Mouse (Mus musculus): ENCODE measurements around the gene Il3. TPM values are rescaled to one million over a fixed set of nuclear protein-coding genes. Genes with fewer than 3 reads are reported as not detected.

The Il3 gene
- not detected for polyA plus RNA-seq (2012; fragmentation: generic; extraction: Trizol)

GRCm38 (mm10) chr11:54267177-54267576 is at the start of gene Il3:
Gene Il3, minus strand, starts transcription at chr11:54267277.

DNA sequence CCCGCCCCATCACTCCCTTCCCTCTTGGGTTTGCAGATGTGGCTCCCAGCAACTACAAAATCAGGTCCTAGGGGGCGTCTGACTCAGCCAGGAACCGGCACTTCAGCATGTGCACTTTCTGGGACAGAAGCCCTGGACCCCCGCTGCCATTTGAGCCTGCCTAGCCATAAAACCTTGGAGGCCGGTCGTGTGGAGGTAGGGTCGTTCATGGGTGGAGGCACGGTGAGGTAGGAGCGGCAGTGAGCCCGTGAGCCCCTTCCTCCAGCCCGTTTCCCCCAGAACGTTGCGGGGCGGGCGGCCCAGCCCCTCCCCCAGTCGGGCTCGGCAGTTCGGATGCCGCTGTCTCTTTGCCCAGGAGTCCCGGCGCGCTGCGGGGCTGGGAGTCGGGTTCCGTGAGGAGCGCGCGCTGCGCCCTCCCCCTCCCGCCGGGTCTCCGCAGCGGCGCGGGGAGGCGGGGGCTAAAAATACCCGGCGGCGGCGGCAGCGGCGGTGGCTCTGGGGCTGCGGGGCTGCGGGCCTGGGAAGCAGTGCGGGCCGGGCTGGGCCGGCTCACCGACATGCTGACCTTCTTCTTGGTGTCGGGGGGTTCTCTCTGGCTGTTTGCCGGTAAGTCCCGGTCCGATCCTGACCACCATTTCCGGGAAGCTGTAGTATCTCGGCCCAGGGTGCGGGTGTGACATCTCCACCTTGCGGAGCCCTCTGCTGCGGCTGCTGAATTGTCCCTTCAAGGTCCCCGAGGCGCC is 36.8 kb upstream of the Il3 start, which contains the start of gene Acsl6:
Acsl6 (plus strand) TSS at position 71 of the 743 bp plus-strand sequence.

GRCm38 (mm10) chr11:54248940-54249717 is 17.9 kb downstream of the Il3 start, which contains the start of gene Csf2:
Gene Csf2, minus strand, starts transcription at chr11:54249667.

Other genes starting within 250 kb of the Il3 start
- gene Slc22a4, start 239.2 kb downstream of the Il3 start, polyA plus RNA-seq (2012; fragmentation: generic; extraction: Trizol) = under 1 TPM; 0.11 to 0.21 TPM
- 1 to 10 TPM in 1 of 2 experiments, under 1 TPM in 1; 0.76 to 4.0 TPM for gene Pdlim4, start 198.3 kb downstream of the Il3 start, polyA plus RNA-seq (2012; fragmentation: generic; extraction: Trizol)
- gene P4ha2, start 167.2 kb downstream of the Il3 start, polyA plus RNA-seq (2012; fragmentation: generic; extraction: Trizol) = 10 to 100 TPM; 30.5 to 70.7 TPM
- gene Csf2, start 17.6 kb downstream of the Il3 start, polyA plus RNA-seq (2012; fragmentation: generic; extraction: Trizol) = not detected
- gene Acsl6, start 36.5 kb upstream of the Il3 start, polyA plus RNA-seq (2012; fragmentation: generic; extraction: Trizol) = not detected
- gene Meikin, start 103.4 kb upstream of the Il3 start, polyA plus RNA-seq (2012; fragmentation: generic; extraction: Trizol) = not detected
- 1 to 10 TPM in 1 of 2 experiments, under 1 TPM in 1; 0.22 to 1.9 TPM for gene Fnip1, start 170.9 kb upstream of the Il3 start, polyA plus RNA-seq (2012; fragmentation: generic; extraction: Trizol)